Mouse (Mus musculus) embryonic fibroblast, embryonic 13.5 days (primary cell): ENCODE results near the gene Pdcd6ip. TPM values are rescaled to one million over a fixed set of nuclear protein-coding genes. Genes with fewer than 3 reads are reported as not detected.

Source experiments
- H3K27ac ChIP-seq: 2 replicates; pipeline ENCODE4 v1.5.1; 2012; ENCODE audit warnings: low read length, control low read depth, inconsistent platforms; ENCODE audit not compliant: insufficient read depth
- H3K4me1 ChIP-seq: 2 replicates; pipeline ENCODE4 v1.6.1; 2011; ENCODE audit warnings: low read length; ENCODE audit not compliant: control insufficient read depth, insufficient read depth
- H3K4me3 ChIP-seq: 2 replicates; pipeline ENCODE4 v1.5.1; 2011; ENCODE audit warnings: mild to moderate bottlenecking, control low read depth, low read length; ENCODE audit not compliant: insufficient read depth
- CTCF ChIP-seq: IDR thresholded peaks from 2 replicates; pipeline ENCODE4 v1.5.1; 2011; ENCODE audit warnings: mild to moderate bottlenecking, control low read depth, low read length, moderate library complexity, borderline replicate concordance; ENCODE audit not compliant: insufficient read depth
- POLR2A ChIP-seq: IDR thresholded peaks from 2 replicates; pipeline ENCODE4 v1.6.1; 2011; ENCODE audit warnings: low read depth, mild to moderate bottlenecking, control low read depth, low read length, moderate library complexity
- polyA plus RNA-seq: library from polyadenylated mRNA; stranded (reverse); fragments of >200 nt; gene quantifications from 2 replicates; pipeline ENCODE4 v1.2.4, GENCODE M21; 2011; ENCODE audit warnings: low read depth; ENCODE audit not compliant: missing spikeins, insufficient read length

Gene Pdcd6ip
- polyA plus RNA-seq, 1 experiment: 169 TPM

DNA sequence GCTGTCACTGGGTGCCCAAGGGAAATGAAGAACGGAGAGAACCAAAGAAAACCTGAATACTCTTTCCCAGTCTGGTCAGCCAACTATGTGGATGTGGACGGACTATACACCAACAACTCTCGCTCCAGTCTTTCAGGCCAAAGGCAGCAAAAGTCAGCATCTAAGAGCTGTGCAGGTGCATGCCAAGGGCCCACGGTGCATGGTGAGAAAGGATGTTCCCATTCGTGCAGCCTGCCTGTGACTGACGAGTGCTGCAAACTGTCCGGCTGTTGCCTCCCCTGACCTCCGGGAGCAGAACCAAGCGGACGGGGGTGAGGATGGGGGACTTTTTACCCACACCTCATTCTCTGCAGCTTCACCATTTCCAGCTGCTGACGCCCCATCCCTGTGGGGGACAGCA, 78.9 kb downstream of the Pdcd6ip start:
- TF ChIP-seq CTCF: no peak
- no peak for TF ChIP-seq POLR2A
- Histone ChIP-seq H3K4me1 (no peaks in the 10 kb centered on the region), H3K4me3 (no peak overlapping the region), H3K27ac (no peak overlapping the region)

DNA sequence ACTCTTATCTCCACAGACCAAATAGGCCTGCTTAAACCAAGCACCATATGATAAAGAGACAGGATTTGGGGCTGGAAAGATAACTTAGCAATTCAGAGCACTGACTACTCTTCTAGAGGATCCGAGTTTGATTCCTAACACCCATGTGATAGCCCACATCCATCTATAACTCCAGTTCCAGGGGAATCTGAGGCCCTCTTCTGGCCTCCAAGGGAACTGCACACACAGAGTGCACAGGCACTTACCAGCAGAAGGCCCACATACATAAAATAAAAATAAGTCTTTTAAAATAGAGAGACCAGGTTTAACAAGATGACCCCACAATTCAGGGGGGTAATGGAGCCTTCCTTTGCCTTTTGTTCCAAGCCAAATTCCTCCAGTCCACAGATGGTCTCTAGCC, 79.3 kb downstream of the Pdcd6ip start:
- H3K27ac ChIP-seq: no peak overlapping the region
- no peak overlapping the region for H3K4me3 ChIP-seq
- no peaks in the 10 kb centered on the region for H3K4me1 ChIP-seq
- TF ChIP-seq CTCF: no peak
- TF ChIP-seq POLR2A: no peak

DNA sequence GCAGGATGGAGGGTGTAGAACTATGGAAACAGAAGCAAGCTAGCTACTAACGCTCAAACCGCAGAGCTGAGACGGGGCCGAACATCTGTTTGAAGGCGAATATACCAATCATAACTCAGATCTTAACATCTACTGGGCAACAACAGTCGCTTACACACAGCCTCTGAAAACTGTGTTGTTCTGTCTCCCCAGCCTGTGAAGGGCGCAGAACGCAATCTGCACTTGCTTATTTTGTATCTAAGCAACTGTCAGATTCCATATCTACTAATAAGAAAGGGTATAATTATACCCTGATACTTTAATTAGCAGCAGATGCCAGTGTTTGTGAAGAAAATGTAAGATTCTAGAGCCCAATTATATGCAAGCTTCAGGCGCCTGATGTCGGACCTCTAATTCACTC, 81.3 kb downstream of the Pdcd6ip start:
- TF ChIP-seq POLR2A (no peak), CTCF (no peak)
- H3K4me1 ChIP-seq: no peaks in the 10 kb centered on the region
- H3K27ac ChIP-seq: no peak overlapping the region
- H3K4me3 ChIP-seq: no peak overlapping the region

GRCm38 (mm10) chr9:113624086-113624485, 84.0 kb downstream of the Pdcd6ip start:
- no peaks in the 10 kb centered on the region for H3K4me1 ChIP-seq
- H3K4me3 ChIP-seq: no peak overlapping the region
- H3K27ac ChIP-seq: no peak overlapping the region
- TF ChIP-seq CTCF (no peak), POLR2A (no peak)

DNA sequence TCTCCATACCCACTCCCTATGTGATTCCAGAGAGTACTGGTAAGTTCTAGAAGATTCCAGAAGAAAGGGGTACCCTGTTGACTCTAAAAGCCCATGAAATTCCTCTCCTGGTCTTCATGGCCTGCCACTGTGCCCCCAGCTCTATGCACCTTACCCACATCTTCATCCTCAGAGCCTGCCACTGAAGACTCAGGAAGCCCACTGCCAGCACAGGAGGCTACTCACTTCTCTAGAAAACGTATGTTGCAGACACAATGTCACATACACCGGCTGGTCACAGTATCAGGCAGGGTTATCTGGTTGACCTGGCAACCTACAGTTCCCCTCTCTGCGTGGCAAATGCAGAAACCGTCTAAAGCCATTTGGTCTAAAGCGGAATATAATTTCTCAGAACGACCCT, 91.0 kb downstream of the Pdcd6ip start:
- Histone ChIP-seq H3K27ac (no peak overlapping the region), H3K4me3 (no peak overlapping the region), H3K4me1 (no peaks in the 10 kb centered on the region)
- TF ChIP-seq CTCF: no peak
- TF ChIP-seq POLR2A: no peak

GRCm38 (mm10) chr9:113610776-113611175, 97.3 kb downstream of the Pdcd6ip start:
- no peak overlapping the region for H3K27ac ChIP-seq
- TF ChIP-seq POLR2A: no peak
- TF ChIP-seq CTCF: no peak
- H3K4me1 ChIP-seq: no peaks in the 10 kb centered on the region
- H3K4me3 ChIP-seq: no peak overlapping the region

DNA sequence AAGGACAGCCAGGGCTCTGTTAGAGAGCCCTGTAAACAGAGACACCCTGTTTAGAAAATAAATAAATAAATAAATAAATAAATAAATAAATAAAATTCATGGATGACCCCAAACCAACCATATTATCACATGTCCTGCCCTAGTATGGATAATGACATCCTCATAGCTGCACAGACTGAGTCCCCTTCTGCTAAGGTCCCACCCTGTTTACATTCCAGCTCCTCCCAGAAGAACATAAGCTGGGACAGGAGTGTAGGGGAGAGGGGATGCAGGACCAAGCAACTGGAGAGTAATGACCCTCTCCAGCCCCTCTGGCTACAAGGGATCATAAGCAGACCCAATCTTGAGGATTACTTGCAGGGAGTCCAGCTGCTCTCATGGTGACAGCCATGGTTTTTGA, 105.9 kb downstream of the Pdcd6ip start:
- Histone ChIP-seq H3K4me3 (no peak overlapping the region), H3K4me1 (no peaks in the 10 kb centered on the region), H3K27ac (no peak overlapping the region)
- TF ChIP-seq POLR2A (no peak), CTCF (no peak)

Other genes with a start within 250 kb of the Pdcd6ip start
- 37.5 and 43.7 TPM in 2 replicates for gene Clasp2, start 33.2 kb upstream of the Pdcd6ip start, polyA plus RNA-seq
- gene Ubp1, start 222.7 kb upstream of the Pdcd6ip start, polyA plus RNA-seq: 77.1 and 96.4 TPM in 2 replicates